Comparison of ENCODE assay signal across 8 mouse cellular contexts in the genomic region with DNA sequence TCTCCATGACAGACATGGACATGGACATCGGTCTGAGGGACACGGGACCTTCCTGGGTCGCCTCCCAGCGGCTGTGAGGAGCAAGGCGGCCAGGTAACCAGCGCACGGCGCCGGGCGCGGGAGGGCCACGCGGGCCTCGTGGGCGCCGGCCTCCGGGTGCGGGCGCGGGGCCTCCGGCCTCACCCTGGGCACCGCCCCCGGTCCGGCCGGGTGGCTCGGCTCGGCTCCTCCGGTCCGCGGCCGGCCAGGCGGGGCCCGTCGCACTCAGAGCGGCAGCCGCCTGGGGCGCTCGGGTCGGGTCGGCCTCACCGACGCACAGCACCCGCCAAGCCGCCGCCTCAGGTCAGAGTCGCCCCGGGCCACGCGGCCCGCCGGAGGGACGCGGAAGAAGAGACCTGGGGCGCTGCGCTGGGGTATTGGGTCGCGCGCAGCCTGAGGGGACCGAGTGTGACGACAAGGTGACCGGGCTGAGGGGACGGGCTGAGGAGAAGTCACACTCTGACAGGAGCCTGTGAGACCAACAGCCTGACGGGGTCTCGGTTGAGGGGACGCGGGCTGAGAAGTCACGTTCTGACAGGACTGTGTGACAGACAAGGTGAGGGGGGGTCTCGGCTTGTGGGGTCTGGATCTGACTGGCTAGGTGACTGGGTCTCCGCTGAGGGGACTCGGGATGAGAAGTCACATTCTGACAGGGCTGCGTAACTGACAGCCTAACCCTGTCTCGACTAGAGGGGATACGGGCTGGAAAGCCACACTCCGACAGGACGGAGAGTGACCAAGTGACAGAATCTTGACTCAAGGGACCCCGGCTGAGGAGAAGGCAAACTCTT. TPM values are rescaled to one million over a fixed set of nuclear protein-coding genes. Genes with fewer than 3 reads are reported as not detected.
DNase-seq lines count a peak whose midpoint lies in the region.

Gene Pparg, plus strand, starts transcription at position 176 of the 830 bp plus-strand sequence.

- peak; percentile 24 for DNase-seq in WW6 (ENCODE audit: low read depth, low spot score)
- peak; percentile 45 for DNase-seq in cerebellum, adult 8-10 months
- peak; percentile 7 to 20 for DNase-seq in frontal cortex, postnatal 10 days (ENCODE audit: low spot score in 2 of 2)
- peak; percentile 65 for DNase-seq in heart, postnatal 4 days
- DNase-seq in left cerebral cortex, adult 8-10 months (ENCODE audit: low spot score in 2 of 2): peak; percentile 11 to 26
- peak; percentile 66 to 78 for DNase-seq in lung, postnatal 4 days
- DNase-seq in right cerebral cortex, adult 2 months (ENCODE audit: low spot score in 2 of 2): peak; percentile 24 to 49
- no peak for DNase-seq in c-Kit-positive CD71-positive TER-119-positive erythroid progenitor cells, embryonic 14.5 days (ENCODE audit: low spot score)

RNA-seq across cellular contexts. Expression of gene Pparg, which starts in this region (rescaled TPM):
- total RNA-seq in heart, postnatal 4 days (2021): 1 to 10 TPM; 7.6 to 9.5 TPM
- total RNA-seq in left cerebral cortex, adult 8-10 months (2022): 1 to 10 TPM; 7.0 to 8.1 (median 7.5) TPM
